Mouse (Mus musculus): ENCODE results near the gene Commd1. TPM values are rescaled to one million over a fixed set of nuclear protein-coding genes. Genes with fewer than 3 reads are reported as not detected.

The Commd1 gene
- polyA plus RNA-seq, 1 experiment from 2014 or later, result 388 TPM

- 100% methylated on average over 1 of the region's 1 CpGs for WGBS
- H3K27me3 ChIP-seq, result no peaks in the 10 kb centered on the region
- H3K4me2 ChIP-seq, result no peak overlapping the region
- peaks cover 52% of the 10 kb centered on the region for H3K9me3 ChIP-seq
- no peak for ATAC-seq (ENCODE audit: insufficient number of reproducible peaks, insufficient read depth, low FRiP score, low TSS enrichment, low read depth)
- peaks cover 49% of the 10 kb centered on the region for H3K36me3 ChIP-seq
- H3K4me3 ChIP-seq (replicated peaks), result no peak overlapping the region
- peaks cover 14% of the 10 kb centered on the region for H3K4me1 ChIP-seq (replicated peaks)
- H3K27ac ChIP-seq, result no peak overlapping the region
- no peak overlapping the region for H3K9ac ChIP-seq (replicated peaks)
Observed at GRCm38 (mm10) chr11:22970546-22970945, 11.6 kb downstream of the Commd1 start.

- no peak overlapping the region for H3K27ac ChIP-seq
- peaks cover 8% of the 10 kb centered on the region for H3K4me1 ChIP-seq (replicated peaks)
- H3K9me3 ChIP-seq, result peaks cover 52% of the 10 kb centered on the region
- H3K9ac ChIP-seq (replicated peaks), result no peak overlapping the region
- no peak for ATAC-seq (ENCODE audit: insufficient number of reproducible peaks, insufficient read depth, low FRiP score, low TSS enrichment, low read depth)
- H3K27me3 ChIP-seq, result no peaks in the 10 kb centered on the region
- WGBS, result 68% methylated on average over 6 of the region's 6 CpGs
- H3K4me2 ChIP-seq, result no peak overlapping the region
- H3K36me3 ChIP-seq, result peaks cover 46% of the 10 kb centered on the region
- H3K4me3 ChIP-seq (replicated peaks), result no peak overlapping the region
Observed at GRCm38 (mm10) chr11:22969486-22969885, 12.7 kb downstream of the Commd1 start.

GRCm38 (mm10) chr11:22965503-22965902, 16.7 kb downstream of the Commd1 start:
- Histone ChIP-seq H3K36me3 (peaks cover 19% of the 10 kb centered on the region), H3K4me3 (replicated peaks) (no peak overlapping the region), H3K4me1 (replicated peaks) (no peaks in the 10 kb centered on the region), H3K9me3 (peaks cover 22% of the 10 kb centered on the region), H3K4me2 (no peak overlapping the region), H3K27ac (no peak overlapping the region), H3K27me3 (no peaks in the 10 kb centered on the region), H3K9ac (replicated peaks) (no peak overlapping the region)
- no peak for ATAC-seq (ENCODE audit: insufficient number of reproducible peaks, insufficient read depth, low FRiP score, low TSS enrichment, low read depth)
- 79% methylated on average over 4 of the region's 4 CpGs for WGBS

DNA sequence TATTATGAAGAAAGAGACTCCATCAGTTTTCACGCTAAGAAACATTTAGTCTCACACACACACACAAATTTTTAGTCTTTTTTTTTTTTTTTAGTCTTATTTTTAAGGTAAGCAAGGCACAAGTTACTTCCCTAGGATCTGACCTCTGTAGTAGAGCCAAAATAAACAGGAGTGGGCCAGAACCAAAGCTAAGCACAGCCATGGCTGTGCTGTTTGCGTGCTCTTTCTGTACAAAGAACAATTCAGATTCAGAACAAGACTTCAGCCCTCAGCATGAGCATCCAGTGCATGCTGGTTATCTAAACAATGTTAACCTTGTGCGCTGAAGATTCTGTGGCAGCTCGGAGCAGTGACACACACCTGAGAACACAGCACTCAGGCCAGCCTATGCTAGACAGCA, 17.8 kb downstream of the Commd1 start:
- H3K4me1 ChIP-seq (replicated peaks), result no peaks in the 10 kb centered on the region
- 79% methylated on average over 4 of the region's 4 CpGs for WGBS
- H3K4me2 ChIP-seq, result no peak overlapping the region
- peaks cover 21% of the 10 kb centered on the region for H3K9me3 ChIP-seq
- no peak overlapping the region for H3K9ac ChIP-seq (replicated peaks)
- H3K27ac ChIP-seq, result no peak overlapping the region
- no peak overlapping the region for H3K4me3 ChIP-seq (replicated peaks)
- H3K36me3 ChIP-seq, result peaks cover 19% of the 10 kb centered on the region
- H3K27me3 ChIP-seq, result no peaks in the 10 kb centered on the region
- ATAC-seq (ENCODE audit: insufficient number of reproducible peaks, insufficient read depth, low FRiP score, low TSS enrichment, low read depth), result no peak

- peaks cover 12% of the 10 kb centered on the region for H3K9me3 ChIP-seq
- no peak for ATAC-seq (ENCODE audit: insufficient number of reproducible peaks, insufficient read depth, low FRiP score, low TSS enrichment, low read depth)
- WGBS, result 76% methylated on average over 1 of the region's 1 CpGs
- no peaks in the 10 kb centered on the region for H3K4me1 ChIP-seq (replicated peaks)
- no peak overlapping the region for H3K27ac ChIP-seq
- peaks cover 8% of the 10 kb centered on the region for H3K36me3 ChIP-seq
- H3K4me2 ChIP-seq, result no peak overlapping the region
- H3K4me3 ChIP-seq (replicated peaks), result no peak overlapping the region
- no peaks in the 10 kb centered on the region for H3K27me3 ChIP-seq
- H3K9ac ChIP-seq (replicated peaks), result no peak overlapping the region
Observed at GRCm38 (mm10) chr11:22962101-22962500, 20.1 kb downstream of the Commd1 start.

- Histone ChIP-seq H3K9me3 (no peaks in the 10 kb centered on the region), H3K9ac (replicated peaks) (no peak overlapping the region), H3K4me3 (replicated peaks) (no peak overlapping the region), H3K27ac (no peak overlapping the region), H3K27me3 (no peaks in the 10 kb centered on the region), H3K36me3 (peaks cover 20% of the 10 kb centered on the region), H3K4me2 (no peak overlapping the region), H3K4me1 (replicated peaks) (no peaks in the 10 kb centered on the region)
- 86% methylated on average over 4 of the region's 4 CpGs for WGBS
- ATAC-seq (ENCODE audit: insufficient number of reproducible peaks, insufficient read depth, low FRiP score, low TSS enrichment, low read depth), result no peak
Observed at GRCm38 (mm10) chr11:22957791-22958374, 24.3 kb downstream of the Commd1 start.

GRCm38 (mm10) chr11:22956830-22957229, 25.4 kb downstream of the Commd1 start:
- H3K4me3 ChIP-seq (replicated peaks), result no peak overlapping the region
- 77% methylated on average over 4 of the region's 4 CpGs for WGBS
- no peak overlapping the region for H3K27ac ChIP-seq
- H3K36me3 ChIP-seq, result peaks cover 29% of the 10 kb centered on the region
- H3K9ac ChIP-seq (replicated peaks), result no peak overlapping the region
- H3K4me2 ChIP-seq, result no peak overlapping the region
- no peaks in the 10 kb centered on the region for H3K27me3 ChIP-seq
- no peaks in the 10 kb centered on the region for H3K9me3 ChIP-seq
- H3K4me1 ChIP-seq (replicated peaks), result no peaks in the 10 kb centered on the region
- no peak for ATAC-seq (ENCODE audit: insufficient number of reproducible peaks, insufficient read depth, low FRiP score, low TSS enrichment, low read depth)

GRCm38 (mm10) chr11:22956346-22956745, 25.8 kb downstream of the Commd1 start:
- Histone ChIP-seq H3K4me3 (replicated peaks) (no peak overlapping the region), H3K9ac (replicated peaks) (no peak overlapping the region), H3K36me3 (peaks cover 29% of the 10 kb centered on the region), H3K4me2 (no peak overlapping the region), H3K27me3 (no peaks in the 10 kb centered on the region), H3K4me1 (replicated peaks) (no peaks in the 10 kb centered on the region), H3K9me3 (no peaks in the 10 kb centered on the region), H3K27ac (no peak overlapping the region)
- 92% methylated on average over 6 of the region's 6 CpGs for WGBS
- ATAC-seq (ENCODE audit: insufficient number of reproducible peaks, insufficient read depth, low FRiP score, low TSS enrichment, low read depth), result no peak

DNA sequence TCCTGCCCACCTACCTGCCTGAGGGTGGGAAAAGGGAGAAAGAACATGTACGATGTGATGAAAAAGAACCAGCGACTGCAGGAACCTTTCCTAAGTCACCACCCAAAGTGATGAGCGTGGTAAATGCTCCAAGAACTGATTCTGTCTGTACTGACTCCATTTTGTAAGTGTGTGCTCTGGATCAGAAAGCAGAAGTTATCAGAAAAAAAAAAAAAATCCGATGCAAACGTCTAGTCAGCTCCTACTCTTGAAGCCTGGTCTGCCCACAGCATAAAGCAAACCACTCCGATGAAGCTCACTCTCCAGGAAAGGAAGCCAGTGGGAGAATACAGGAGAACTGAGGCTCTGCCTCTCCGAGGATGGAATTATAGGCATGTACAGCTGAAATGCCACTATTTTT, 29.5 kb downstream of the Commd1 start:
- Histone ChIP-seq H3K9me3 (no peaks in the 10 kb centered on the region), H3K4me1 (replicated peaks) (no peaks in the 10 kb centered on the region), H3K9ac (replicated peaks) (no peak overlapping the region), H3K4me3 (replicated peaks) (no peak overlapping the region), H3K27me3 (no peaks in the 10 kb centered on the region), H3K36me3 (peaks cover 29% of the 10 kb centered on the region), H3K27ac (no peak overlapping the region), H3K4me2 (no peak overlapping the region)
- 94% methylated on average over 7 of the region's 7 CpGs for WGBS
- ATAC-seq (ENCODE audit: insufficient number of reproducible peaks, insufficient read depth, low FRiP score, low TSS enrichment, low read depth), result no peak

DNA sequence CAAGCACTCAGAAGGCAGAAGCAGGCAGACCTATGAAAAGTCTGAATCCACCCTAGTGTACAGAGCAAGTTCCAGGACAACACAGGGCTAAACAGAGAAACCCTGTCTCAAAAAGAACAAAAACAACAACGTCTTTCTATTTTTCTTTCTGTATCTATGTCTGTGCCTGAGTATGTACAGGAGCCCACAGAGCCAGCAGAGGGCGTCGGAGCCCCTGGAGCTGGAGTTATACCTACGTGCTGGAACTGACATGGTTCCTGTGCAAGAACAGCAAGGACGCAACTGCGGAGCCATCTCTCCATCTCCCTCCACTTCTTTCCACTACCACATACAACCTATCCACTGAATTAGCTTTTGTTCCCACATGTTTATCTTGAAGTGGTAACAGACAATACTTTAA, 32.1 kb downstream of the Commd1 start:
- ATAC-seq (ENCODE audit: insufficient number of reproducible peaks, insufficient read depth, low FRiP score, low TSS enrichment, low read depth), result no peak
- H3K9me3 ChIP-seq, result no peaks in the 10 kb centered on the region
- 92% methylated on average over 6 of the region's 6 CpGs for WGBS

GRCm38 (mm10) chr11:22949101-22949500, 33.1 kb downstream of the Commd1 start:
- H3K9ac ChIP-seq (replicated peaks), result no peak overlapping the region
- H3K36me3 ChIP-seq, result peaks cover 11% of the 10 kb centered on the region; the same call in 1 of the 2 replicates
- H3K9me3 ChIP-seq, result no peaks in the 10 kb centered on the region
- 81% methylated on average over 1 of the region's 1 CpGs for WGBS
- no peaks in the 10 kb centered on the region for H3K4me1 ChIP-seq (replicated peaks)
- H3K4me3 ChIP-seq (replicated peaks), result no peak overlapping the region
- no peaks in the 10 kb centered on the region for H3K27me3 ChIP-seq
- H3K4me2 ChIP-seq, result no peak overlapping the region
- H3K27ac ChIP-seq, result no peak overlapping the region
- ATAC-seq (ENCODE audit: insufficient number of reproducible peaks, insufficient read depth, low FRiP score, low TSS enrichment, low read depth), result no peak

More for the DNA sequence above, 32.1 kb downstream of the Commd1 start:
- no peaks in the 10 kb centered on the region for H3K27me3 ChIP-seq
- H3K9ac ChIP-seq (replicated peaks), result no peak overlapping the region
- H3K4me2 ChIP-seq, result no peak overlapping the region
- peaks cover 13% of the 10 kb centered on the region; the same call in 1 of the 2 replicates for H3K36me3 ChIP-seq
- H3K4me1 ChIP-seq (replicated peaks), result no peaks in the 10 kb centered on the region
- no peak overlapping the region for H3K4me3 ChIP-seq (replicated peaks)
- no peak overlapping the region for H3K27ac ChIP-seq

GRCm38 (mm10) chr11:22938983-22939382, 43.2 kb downstream of the Commd1 start:
- Histone ChIP-seq H3K27ac (no peak overlapping the region), H3K4me3 (replicated peaks) (no peak overlapping the region), H3K4me1 (replicated peaks) (no peaks in the 10 kb centered on the region), H3K9ac (replicated peaks) (no peak overlapping the region), H3K4me2 (no peak overlapping the region), H3K27me3 (no peaks in the 10 kb centered on the region), H3K36me3 (no peaks in the 10 kb centered on the region), H3K9me3 (no peaks in the 10 kb centered on the region)
- 83% methylated on average over 2 of the region's 2 CpGs for WGBS
- ATAC-seq (ENCODE audit: insufficient number of reproducible peaks, insufficient read depth, low FRiP score, low TSS enrichment, low read depth), result no peak

All from limb, embryonic 12.5 days (tissue).